Mouse (Mus musculus): ENCODE measurements at regions not wholly inside any gene's neighbourhood (a gene's known extent, or its start where the extent isn't known, plus 50 kb on each side); places are given as distances from the start of the nearest gene placed in this dataset.

GRCm38 (mm10) chr17:47151557-47152278, 141.4 kb upstream of the Ubr2 start:
- TF ChIP-seq CTCF (IDR thresholded peaks at IDR 0.05; ENCODE audit: control insufficient read depth, insufficient read depth, insufficient read length), result no peak
- TF ChIP-seq MYOD1 (IDR thresholded peaks at IDR 0.05; ENCODE audit: control insufficient read depth, insufficient read length, low read depth), result no peak
- no peak for TF ChIP-seq MAX (IDR thresholded peaks at IDR 0.05)
- no peak for TF ChIP-seq USF1 (IDR thresholded peaks at IDR 0.05; ENCODE audit: low read depth)
- TF ChIP-seq FOSL1 (IDR thresholded peaks at IDR 0.05; ENCODE audit: insufficient read depth, low read length, poor library complexity, severe bottlenecking), result no peak
- no peak for TF ChIP-seq CEBPB (IDR thresholded peaks at IDR 0.05; ENCODE audit: low read depth)

Measured in C2C12 (cell line).